Mouse (Mus musculus): ENCODE results near the gene Jmjd1c.

Gene Jmjd1c

DNA sequence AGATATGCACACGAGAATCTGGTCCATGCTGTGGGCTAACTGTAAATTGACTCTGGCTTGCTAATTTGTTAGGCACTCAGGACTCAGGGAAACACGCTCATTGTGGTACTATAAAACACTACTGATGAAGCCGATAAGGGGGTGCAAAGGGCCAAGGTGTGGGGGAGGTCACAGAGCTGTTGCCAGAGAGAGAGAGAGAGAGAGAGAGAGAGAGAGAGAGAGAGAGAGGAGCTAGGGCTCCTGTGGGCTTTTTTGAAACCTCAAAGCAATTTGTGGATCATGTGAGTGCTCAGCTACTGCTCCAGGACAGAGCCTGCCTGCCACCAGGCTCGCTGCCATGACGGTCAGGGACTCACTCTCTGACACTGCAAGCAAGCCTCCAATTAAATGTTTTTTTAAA is 202.9 kb downstream of the Jmjd1c start:
- no peak for DNase-seq (ENCODE audit: low read depth, low spot score)

DNA sequence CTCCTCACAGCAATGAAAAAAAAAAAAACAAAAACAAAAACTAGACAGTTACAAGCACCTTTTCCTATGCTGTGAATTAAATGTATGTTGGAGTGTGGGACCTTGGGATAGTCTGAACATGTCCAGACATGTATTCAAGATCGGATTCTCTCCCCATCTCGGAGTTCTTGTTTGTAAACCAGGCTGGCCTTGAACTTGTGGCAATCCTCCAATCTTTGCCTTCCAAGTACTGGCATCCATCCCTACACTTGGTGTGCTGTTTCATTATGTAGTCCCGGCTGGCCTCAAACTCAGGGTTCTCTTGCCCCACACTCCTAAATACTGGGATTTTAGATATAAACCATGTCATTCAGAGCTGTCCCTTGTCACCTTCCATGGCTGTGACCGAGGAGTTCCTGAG is 203.4 kb downstream of the Jmjd1c start:
- DNase-seq (ENCODE audit: low read depth, low spot score) = no peak

DNA sequence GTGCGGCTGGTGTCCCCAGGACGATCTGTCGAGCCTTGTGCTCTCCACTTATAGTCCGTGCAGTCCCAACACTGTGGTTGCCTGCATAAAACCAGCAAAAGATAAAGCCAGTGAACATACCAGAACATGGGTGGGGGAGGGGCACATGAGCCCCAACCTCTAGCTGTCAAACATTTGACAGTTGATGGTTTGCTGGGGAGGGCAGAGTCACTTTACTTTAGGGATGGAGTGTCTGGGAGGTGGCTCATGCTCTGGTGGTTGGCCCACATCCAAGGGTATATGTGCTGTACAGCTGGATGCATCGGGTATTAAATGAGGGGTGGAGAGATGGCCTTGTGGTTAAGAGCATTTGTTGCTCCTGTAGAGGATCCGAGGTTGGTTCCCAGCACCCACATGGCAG is 205.1 kb downstream of the Jmjd1c start:
- no peak for DNase-seq (ENCODE audit: low read depth, low spot score)

DNA sequence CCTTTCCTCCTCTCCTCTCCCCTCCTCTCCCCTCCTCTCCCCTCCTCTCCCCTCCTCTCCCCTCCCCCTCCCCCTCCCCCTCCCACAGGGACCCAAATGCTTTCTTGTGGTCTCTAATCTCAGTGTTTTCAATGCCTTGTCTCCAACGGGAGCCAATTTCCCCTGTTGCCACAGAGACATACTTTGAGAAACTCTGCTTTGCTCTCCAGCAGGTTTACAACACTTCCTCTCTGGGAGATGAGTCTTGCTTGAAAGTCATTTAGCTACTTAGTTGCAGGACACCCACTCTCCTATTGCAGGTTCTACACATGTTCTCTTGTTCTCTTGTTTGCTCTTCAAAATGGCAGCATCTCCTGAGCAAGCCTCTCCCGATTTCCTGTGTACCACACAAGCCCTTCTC is 206.4 kb downstream of the Jmjd1c start:
- no peak for DNase-seq (ENCODE audit: low read depth, low spot score)
